ENCODE assay signal across 12 mouse cellular contexts in genomic region chr9:116762395-116763025, GRCm38 (mm10).
DNase-seq lines count a peak whose midpoint lies in the region; ATAC-seq and TF ChIP-seq lines count a peak whose summit lies in the region.
"Had no signal": no experiment of that assay in that cellular context is flagged by ENCODE, and none has a peak within 500 bp of the region (broad histone marks: within the 10 kb centered on the region; RNA-seq: fewer than 3 reads in every experiment).

No protein-coding gene starts in this region.

- TF ChIP-seq POLR2A in thymus, adult 2 months (IDR thresholded peaks at IDR 0.05; ENCODE audit: control insufficient read depth, extremely low read depth, insufficient read depth, low read length, poor library complexity), result no peak

- no peak for TF ChIP-seq CTCF in thymus, adult 2 months (IDR thresholded peaks at IDR 0.05; ENCODE audit: borderline replicate concordance, control insufficient read depth, extremely low read depth, insufficient read depth, low read length, poor library complexity)

- no peak overlapping the region for H3K9ac ChIP-seq in neural tube, embryonic 13.5 days
- H3K9ac ChIP-seq in limb, embryonic 12.5 days (replicated peaks), result no peak overlapping the region
- H3K9ac ChIP-seq: heart, embryonic 15.5 days had no signal

- no peak for ATAC-seq in neural tube, embryonic 13.5 days (ENCODE audit: low read depth)
- ATAC-seq in limb, embryonic 12.5 days (ENCODE audit: insufficient number of reproducible peaks, insufficient read depth, low FRiP score, low TSS enrichment, low read depth), result no peak

- H3K4me1 ChIP-seq in neural tube, embryonic 13.5 days (replicated peaks), result peaks cover 13% of the 10 kb centered on the region
- H3K4me1 ChIP-seq in limb, embryonic 12.5 days (replicated peaks), result peaks cover 31% of the 10 kb centered on the region
- H3K4me1 ChIP-seq in thymus, adult 2 months (replicated peaks; ENCODE audit: control insufficient read depth, insufficient read depth, low read length), result no peaks in the 10 kb centered on the region

- no peaks in the 10 kb centered on the region for H3K36me3 ChIP-seq in neural tube, embryonic 13.5 days
- no peaks in the 10 kb centered on the region for H3K36me3 ChIP-seq in limb, embryonic 12.5 days
- H3K36me3 ChIP-seq in thymus, adult 2 months (ENCODE audit: control insufficient read depth, insufficient read depth, low read length), result no peaks in the 10 kb centered on the region
- H3K36me3 ChIP-seq: forebrain, embryonic 10.5 days; heart, embryonic 15.5 days had no signal

- H3K27me3 ChIP-seq in neural tube, embryonic 13.5 days, result no peaks in the 10 kb centered on the region
- no peaks in the 10 kb centered on the region for H3K27me3 ChIP-seq in limb, embryonic 12.5 days
- no peaks in the 10 kb centered on the region for H3K27me3 ChIP-seq in thymus, adult 2 months (ENCODE audit: control insufficient read depth, insufficient read depth, low read length)
- H3K27me3 ChIP-seq: heart, embryonic 15.5 days had no signal

- intact Hi-C loops in left cerebral cortex, postnatal 25 days (cut with DNase I), result no loop called here

- WGBS in neural tube, embryonic 13.5 days, result 57% methylated on average over 10 of the region's 10 CpGs
- 36% methylated on average over 10 of the region's 10 CpGs for WGBS in limb, embryonic 12.5 days
- WGBS in thymus, adult 2 months, result 56% methylated on average over 10 of the region's 10 CpGs

- peak overlapping the region; percentile 49; the same call in 1 of the 2 replicates for H3K27ac ChIP-seq in neural tube, embryonic 13.5 days (replicated peaks)
- H3K27ac ChIP-seq in limb, embryonic 12.5 days, result peak overlapping the region; percentile 18; the same call in 1 of the 2 replicates
- no peak overlapping the region for H3K27ac ChIP-seq in thymus, adult 2 months (ENCODE audit: control insufficient read depth, insufficient read depth, low read length)
- H3K27ac ChIP-seq: forebrain, embryonic 10.5 days; heart, embryonic 15.5 days had no signal

- no peak overlapping the region for H3K4me3 ChIP-seq in neural tube, embryonic 13.5 days
- no peak overlapping the region for H3K4me3 ChIP-seq in limb, embryonic 12.5 days (replicated peaks)
- no peak overlapping the region for H3K4me3 ChIP-seq in thymus, adult 2 months (ENCODE audit: control insufficient read depth, insufficient read depth, low read length)
- H3K4me3 ChIP-seq: forebrain, embryonic 10.5 days; heart, embryonic 15.5 days had no signal

- DNase-seq in neural tube, embryonic 10.5 days (ENCODE audit: extremely low spot score, low spot score), result no peak
- peak; percentile 13 for DNase-seq in kidney, adult 11 months
- peak; percentile 18 for DNase-seq in yolk sac, embryonic 10.5 days (ENCODE audit: low spot score)
- no peak for DNase-seq in spleen, adult 18-20 months
- DNase-seq in left cerebral cortex, postnatal 25 days (ENCODE audit: low spot score in 2 of 2), result no peak
- DNase-seq in thymus, adult 2 months, result no peak
- DNase-seq: cerebellum, adult 8-10 months; layer of hippocampus, adult 9-11 months had no signal

- H3K4me2 ChIP-seq in neural tube, embryonic 13.5 days, result no peak overlapping the region
- no peak overlapping the region for H3K4me2 ChIP-seq in limb, embryonic 12.5 days
- H3K4me2 ChIP-seq: heart, embryonic 15.5 days had no signal

- H3K9me3 ChIP-seq in neural tube, embryonic 13.5 days, result no peaks in the 10 kb centered on the region
- H3K9me3 ChIP-seq in limb, embryonic 12.5 days, result no peaks in the 10 kb centered on the region
- H3K9me3 ChIP-seq: forebrain, embryonic 10.5 days; heart, embryonic 15.5 days had no signal

Comparison
In these comparisons a context has a peak if more than half of its experiments do, and no peak if none do; other contexts are left out.
1. DNase-seq: peak in kidney, adult 11 months (single experiment) and yolk sac, embryonic 10.5 days (single experiment); none in neural tube, embryonic 10.5 days (single experiment), spleen, adult 18-20 months (0 of 2), left cerebral cortex, postnatal 25 days (0 of 2) and thymus, adult 2 months (single experiment).